Mouse (Mus musculus): ENCODE results near the gene Scp2. TPM values are rescaled to one million over a fixed set of nuclear protein-coding genes. Genes with fewer than 3 reads are reported as not detected.

The Scp2 gene
- total RNA-seq, 1 experiment from 2014 or later: 213 TPM

DNA sequence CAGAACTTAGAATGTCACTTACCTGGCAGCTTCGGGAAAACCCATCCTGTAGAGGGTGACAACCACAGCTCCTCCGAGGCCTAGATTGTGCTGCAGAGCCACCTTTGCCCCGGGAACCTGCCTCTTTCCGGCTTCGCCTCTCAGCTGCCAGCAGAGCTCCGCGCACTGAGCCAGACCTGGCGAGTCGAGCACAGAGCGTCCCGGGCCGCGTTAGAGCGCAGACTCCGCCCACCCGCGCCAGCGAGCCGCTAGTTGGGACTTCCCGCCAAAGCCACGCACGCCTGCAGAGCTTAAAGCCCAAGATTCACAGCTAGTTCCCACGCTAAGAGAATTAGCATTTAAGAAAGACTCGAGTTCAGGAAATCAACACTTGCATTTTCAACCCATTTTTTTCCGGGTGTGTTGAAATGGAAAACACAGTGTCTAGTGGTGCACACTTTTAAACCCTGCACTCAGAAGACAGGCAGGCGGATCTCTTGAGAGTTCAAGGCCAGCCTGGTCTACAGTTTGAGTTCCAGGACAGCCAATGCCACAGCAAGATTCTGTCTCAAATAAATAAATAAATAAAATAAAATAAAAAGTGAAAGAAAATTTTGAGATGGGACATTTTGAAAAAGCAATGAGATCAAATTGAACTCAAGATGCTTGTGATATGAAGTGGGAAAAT lies 73.4 kb downstream of the Scp2 start:
- peak; percentile 99 to 100 for ATAC-seq (replicated peaks in 1 of 2; ENCODE audit: insufficient read depth in 1 of 2, low FRiP score in 2 of 2, low TSS enrichment in 1 of 2, low read depth in 1 of 2, poor library complexity in 2 of 2, severe bottlenecking in 2 of 2)

DNA sequence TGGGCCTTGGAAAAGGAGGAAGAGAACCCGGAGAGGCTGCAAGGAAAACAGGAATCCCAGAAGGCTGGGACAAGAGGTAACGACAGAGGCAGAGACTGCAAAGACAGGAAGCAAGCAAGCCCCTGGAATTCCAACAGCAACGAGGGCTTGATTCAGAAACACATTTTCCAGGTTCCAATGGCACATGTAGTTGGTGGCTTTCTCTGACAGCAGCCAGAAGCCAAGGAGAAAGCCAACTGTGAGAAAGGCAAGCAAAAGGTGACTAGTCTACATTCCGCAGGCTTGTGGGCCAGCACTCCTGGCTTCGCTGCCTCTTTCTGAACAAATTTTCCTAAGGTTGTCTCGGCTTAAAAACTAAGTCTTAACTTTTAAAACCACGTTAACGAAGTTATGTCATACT lies 74.1 kb downstream of the Scp2 start:
- ATAC-seq (replicated peaks in 1 of 2; ENCODE audit: insufficient read depth in 1 of 2, low FRiP score in 2 of 2, low TSS enrichment in 1 of 2, low read depth in 1 of 2, poor library complexity in 2 of 2, severe bottlenecking in 2 of 2): no peak

DNA sequence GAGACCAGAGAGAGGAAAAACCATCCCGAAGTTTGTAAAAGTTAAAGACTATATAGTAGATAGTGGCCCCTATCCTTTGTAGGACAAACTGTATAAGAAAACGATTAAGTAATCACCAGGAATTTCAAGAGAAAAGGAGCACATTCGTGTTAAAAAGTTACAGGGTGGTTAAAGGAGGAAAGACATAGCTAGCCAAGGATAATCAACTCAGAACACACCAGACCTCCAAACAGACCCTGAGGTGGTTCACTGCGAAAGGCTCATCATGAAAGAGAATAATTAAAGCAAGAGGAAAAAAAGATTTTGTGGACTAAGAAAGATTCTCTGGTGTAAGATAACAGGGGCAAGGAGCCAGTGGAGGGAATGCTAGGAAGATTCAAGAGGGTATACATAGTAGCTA lies 74.5 kb downstream of the Scp2 start:
- no peak for ATAC-seq (replicated peaks in 1 of 2; ENCODE audit: insufficient read depth in 1 of 2, low FRiP score in 2 of 2, low TSS enrichment in 1 of 2, low read depth in 1 of 2, poor library complexity in 2 of 2, severe bottlenecking in 2 of 2)

DNA sequence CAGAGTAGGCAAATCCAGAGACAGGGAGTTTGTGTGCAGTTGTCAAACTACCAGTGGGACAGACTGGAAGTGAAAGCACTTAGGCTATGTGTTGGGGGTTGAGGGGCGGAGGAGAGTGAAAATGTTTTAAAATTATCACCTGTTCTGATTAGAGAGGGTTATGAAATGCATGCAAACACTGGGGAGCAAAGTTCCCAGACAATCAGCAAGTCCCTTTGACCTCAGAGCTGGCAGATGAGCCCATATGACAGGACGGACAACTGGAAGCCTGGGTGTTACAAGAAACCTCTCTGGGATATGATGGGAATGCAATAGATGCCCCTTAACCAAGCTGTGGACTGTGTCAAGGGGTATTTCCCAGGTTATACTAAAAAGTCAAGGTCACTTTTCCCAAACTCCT lies 76.7 kb downstream of the Scp2 start:
- no peak for ATAC-seq (replicated peaks in 1 of 2; ENCODE audit: insufficient read depth in 1 of 2, low FRiP score in 2 of 2, low TSS enrichment in 1 of 2, low read depth in 1 of 2, poor library complexity in 2 of 2, severe bottlenecking in 2 of 2)

GRCm38 (mm10) chr4:108067261-108067660 lies 77.5 kb downstream of the Scp2 start:
- ATAC-seq (replicated peaks in 1 of 2; ENCODE audit: insufficient read depth in 1 of 2, low FRiP score in 2 of 2, low TSS enrichment in 1 of 2, low read depth in 1 of 2, poor library complexity in 2 of 2, severe bottlenecking in 2 of 2): no peak

- no peak for ATAC-seq (replicated peaks in 1 of 2; ENCODE audit: insufficient read depth in 1 of 2, low FRiP score in 2 of 2, low TSS enrichment in 1 of 2, low read depth in 1 of 2, poor library complexity in 2 of 2, severe bottlenecking in 2 of 2)
Observed at GRCm38 (mm10) chr4:108066569-108066968, 78.2 kb downstream of the Scp2 start.

- ATAC-seq (replicated peaks in 1 of 2; ENCODE audit: insufficient read depth in 1 of 2, low FRiP score in 2 of 2, low TSS enrichment in 1 of 2, low read depth in 1 of 2, poor library complexity in 2 of 2, severe bottlenecking in 2 of 2): no peak; a peak in 1 of 4 replicates
Observed at GRCm38 (mm10) chr4:108065176-108065844, 79.5 kb downstream of the Scp2 start.

GRCm38 (mm10) chr4:108063616-108064015 lies 81.2 kb downstream of the Scp2 start:
- no peak for ATAC-seq (replicated peaks in 1 of 2; ENCODE audit: insufficient read depth in 1 of 2, low FRiP score in 2 of 2, low TSS enrichment in 1 of 2, low read depth in 1 of 2, poor library complexity in 2 of 2, severe bottlenecking in 2 of 2)

GRCm38 (mm10) chr4:108062524-108062923 lies 82.3 kb downstream of the Scp2 start:
- no peak for ATAC-seq (replicated peaks in 1 of 2; ENCODE audit: insufficient read depth in 1 of 2, low FRiP score in 2 of 2, low TSS enrichment in 1 of 2, low read depth in 1 of 2, poor library complexity in 2 of 2, severe bottlenecking in 2 of 2)

DNA sequence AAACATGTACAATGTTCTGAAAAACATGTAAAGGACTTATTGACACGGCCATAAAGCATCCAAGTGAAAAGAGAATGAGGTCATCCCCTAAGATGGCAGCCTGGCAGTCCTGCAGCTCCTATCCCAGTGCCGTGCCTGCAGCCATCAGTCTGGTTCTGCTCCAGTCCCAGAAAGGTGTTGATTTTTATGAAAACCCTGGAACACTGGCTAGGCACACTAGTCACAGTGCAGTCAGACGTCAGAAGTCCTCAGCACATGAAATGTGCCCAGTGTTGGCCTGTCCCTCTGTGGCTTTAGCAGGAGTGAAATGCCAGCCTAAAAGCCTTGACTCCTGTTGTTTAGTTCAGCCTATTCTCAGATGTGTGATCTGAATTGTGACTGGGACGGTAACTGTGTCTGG lies 84.0 kb downstream of the Scp2 start:
- no peak for ATAC-seq (replicated peaks in 1 of 2; ENCODE audit: insufficient read depth in 1 of 2, low FRiP score in 2 of 2, low TSS enrichment in 1 of 2, low read depth in 1 of 2, poor library complexity in 2 of 2, severe bottlenecking in 2 of 2)

- no peak for ATAC-seq (replicated peaks in 1 of 2; ENCODE audit: insufficient read depth in 1 of 2, low FRiP score in 2 of 2, low TSS enrichment in 1 of 2, low read depth in 1 of 2, poor library complexity in 2 of 2, severe bottlenecking in 2 of 2)
Observed at GRCm38 (mm10) chr4:108059601-108060379, 85.0 kb downstream of the Scp2 start.

DNA sequence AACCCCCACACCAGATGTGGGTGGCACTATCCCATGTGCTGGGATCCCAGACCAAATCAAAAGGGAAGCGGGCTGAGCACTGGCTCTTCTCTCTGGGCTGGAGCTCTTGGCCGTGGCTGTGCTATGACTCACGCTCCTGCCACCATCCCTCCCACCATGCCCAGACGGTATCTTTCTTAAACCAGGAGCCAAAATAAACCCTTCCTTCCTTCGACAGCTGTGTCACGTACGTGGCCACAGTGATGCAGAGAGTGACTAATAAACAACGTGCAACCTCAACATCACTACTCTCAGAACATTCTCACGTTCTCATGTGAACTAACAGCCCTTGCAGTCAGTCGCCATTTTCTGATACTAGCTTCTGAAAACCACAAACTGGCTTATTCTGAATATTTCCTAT lies 86.6 kb downstream of the Scp2 start:
- ATAC-seq (replicated peaks in 1 of 2; ENCODE audit: insufficient read depth in 1 of 2, low FRiP score in 2 of 2, low TSS enrichment in 1 of 2, low read depth in 1 of 2, poor library complexity in 2 of 2, severe bottlenecking in 2 of 2): no peak

- no peak for ATAC-seq (replicated peaks in 1 of 2; ENCODE audit: insufficient read depth in 1 of 2, low FRiP score in 2 of 2, low TSS enrichment in 1 of 2, low read depth in 1 of 2, poor library complexity in 2 of 2, severe bottlenecking in 2 of 2)
Observed at GRCm38 (mm10) chr4:108057247-108057646, 87.6 kb downstream of the Scp2 start.

GRCm38 (mm10) chr4:108055873-108056272 lies 88.9 kb downstream of the Scp2 start:
- no peak for ATAC-seq (replicated peaks in 1 of 2; ENCODE audit: insufficient read depth in 1 of 2, low FRiP score in 2 of 2, low TSS enrichment in 1 of 2, low read depth in 1 of 2, poor library complexity in 2 of 2, severe bottlenecking in 2 of 2)

DNA sequence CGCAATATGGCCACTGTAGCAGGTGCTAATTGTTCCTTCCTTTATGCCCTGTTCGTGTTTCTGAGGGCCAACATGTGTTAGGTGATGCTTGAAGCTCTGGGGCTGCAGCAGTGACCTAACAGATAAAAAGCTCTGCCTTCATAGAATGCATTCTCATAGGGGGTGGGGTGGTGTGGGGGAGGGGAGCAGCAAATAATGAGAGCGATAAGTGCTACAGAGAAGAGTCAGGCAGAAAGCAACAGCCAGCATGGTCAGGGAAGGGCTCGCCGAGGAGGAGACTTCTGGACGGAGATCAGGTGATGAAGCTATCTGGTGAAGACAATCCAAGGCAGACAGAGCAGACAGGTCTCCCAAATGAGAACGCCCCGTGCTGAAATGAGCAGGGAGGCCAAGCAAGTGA lies 92.1 kb downstream of the Scp2 start:
- ATAC-seq (replicated peaks in 1 of 2; ENCODE audit: insufficient read depth in 1 of 2, low FRiP score in 2 of 2, low TSS enrichment in 1 of 2, low read depth in 1 of 2, poor library complexity in 2 of 2, severe bottlenecking in 2 of 2): no peak

DNA sequence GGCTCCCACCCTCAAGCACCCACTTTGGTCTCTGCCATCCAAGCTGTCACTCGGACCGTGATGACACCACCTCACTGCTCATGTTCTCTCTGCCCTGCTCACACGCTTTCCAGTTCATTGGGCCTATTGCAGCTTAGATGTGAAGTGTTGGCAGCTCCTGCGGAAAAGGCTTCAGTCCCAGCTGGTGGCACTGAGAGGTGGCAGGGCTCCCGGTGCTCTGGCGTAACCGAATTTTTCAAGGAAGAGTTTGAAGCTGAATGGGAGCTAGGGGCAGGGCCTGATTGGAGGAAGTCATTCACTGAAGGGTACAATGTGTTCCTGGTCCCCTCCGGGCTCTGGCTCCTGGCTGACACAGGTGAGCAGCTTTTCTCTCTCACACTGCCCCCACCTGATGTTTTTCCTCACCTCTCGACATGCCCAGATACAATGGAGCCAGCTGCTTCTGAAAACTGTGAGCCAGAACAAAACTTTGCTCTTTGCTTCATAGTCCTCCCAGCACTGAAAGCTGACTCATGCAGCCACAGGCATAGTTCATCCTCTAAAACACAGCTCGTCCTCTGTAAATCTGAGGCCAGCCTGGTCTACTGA lies 93.0 kb downstream of the Scp2 start:
- ATAC-seq (replicated peaks in 1 of 2; ENCODE audit: insufficient read depth in 1 of 2, low FRiP score in 2 of 2, low TSS enrichment in 1 of 2, low read depth in 1 of 2, poor library complexity in 2 of 2, severe bottlenecking in 2 of 2): no peak

DNA sequence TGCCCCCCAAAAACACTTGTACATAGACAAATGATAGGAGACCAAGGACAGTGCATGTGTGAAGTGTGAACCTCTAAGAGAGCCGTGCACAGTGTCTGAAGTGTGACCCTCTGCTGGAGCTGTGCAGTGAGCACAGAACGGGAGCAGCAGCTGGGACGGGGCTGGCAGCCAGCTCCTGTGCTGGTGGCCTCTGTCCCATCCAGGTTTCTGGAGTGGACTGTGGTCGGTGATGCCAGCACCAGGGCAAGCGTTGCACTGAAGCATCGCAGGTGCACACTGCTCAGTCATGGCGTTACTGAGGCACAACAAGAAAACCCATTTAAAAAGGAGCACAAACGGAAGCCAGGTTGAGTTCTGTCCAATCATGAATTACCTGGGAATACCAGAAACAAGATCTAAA lies 98.7 kb downstream of the Scp2 start:
- no peak for ATAC-seq (replicated peaks in 1 of 2; ENCODE audit: insufficient read depth in 1 of 2, low FRiP score in 2 of 2, low TSS enrichment in 1 of 2, low read depth in 1 of 2, poor library complexity in 2 of 2, severe bottlenecking in 2 of 2)

All from hematopoietic stem cell, adult 5-6 weeks (primary cell).